Mouse (Mus musculus) heart, postnatal 0 days (tissue): ENCODE data around the gene Zbtb43. TPM values are rescaled to one million over a fixed set of nuclear protein-coding genes. Genes with fewer than 3 reads are reported as not detected.

Source experiments
- ATAC-seq: fragments of 200-750 bp; cut with Nextera tagmentation; 2 replicates; pipeline ENCODE4 v1.8.0; 2017; ENCODE audit warnings: low read depth, moderate number of reproducible peaks, moderate library complexity; ENCODE audit not compliant: insufficient read depth
- DNase-seq: peaks from one replicate; pipeline ENCODE4 v3.0.0-alpha.2; 2016; ENCODE audit warnings: low spot score
- H3K27ac ChIP-seq: fragments of 300-500 bp; sonication (generic); 2 replicates; pipeline ENCODE4 v1.5.1; 2014; ENCODE audit warnings: low read depth, mild to moderate bottlenecking
- H3K27me3 ChIP-seq: fragments of 300-500 bp; sonication (generic); 2 replicates; pipeline ENCODE4 v1.6.1; 2014; ENCODE audit warnings: low read length, mixed read lengths; ENCODE audit not compliant: control insufficient read depth, insufficient read depth
- H3K36me3 ChIP-seq: fragments of 300-500 bp; sonication (generic); replicated peaks from 2 replicates; pipeline ENCODE4 v1.6.1; 2014; ENCODE audit warnings: low read length, mixed read lengths; ENCODE audit not compliant: control insufficient read depth, insufficient read depth
- H3K4me1 ChIP-seq: fragments of 300-500 bp; sonication (generic); 2 replicates; pipeline ENCODE4 v1.6.1; 2014; ENCODE audit warnings: antibody characterized with exemption; ENCODE audit not compliant: control insufficient read depth, insufficient read depth
- H3K4me2 ChIP-seq: fragments of 300-500 bp; sonication (generic); 2 replicates; pipeline ENCODE4 v1.6.1; 2014; ENCODE audit warnings: low read depth, mild to moderate bottlenecking, low read length, moderate library complexity
- H3K4me3 ChIP-seq: fragments of 300-500 bp; sonication (generic); 2 replicates; pipeline ENCODE4 v1.5.1; 2014; ENCODE audit warnings: low read depth, low read length
- H3K9ac ChIP-seq: fragments of 300-500 bp; sonication (generic); replicated peaks from 2 replicates; pipeline ENCODE4 v1.6.1; 2014; ENCODE audit warnings: low read depth, low read length, mixed read lengths
- H3K9me3 ChIP-seq: fragments of 300-500 bp; sonication (generic); replicated peaks from 2 replicates; pipeline ENCODE4 v1.6.1; 2016; ENCODE audit warnings: low read length; ENCODE audit not compliant: control insufficient read depth
- CTCF ChIP-seq: IDR thresholded peaks from 2 replicates; pipeline ENCODE4 v1.5.1; 2016; ENCODE audit warnings: antibody characterized with exemption, control low read depth, low read depth
- EP300 ChIP-seq: IDR thresholded peaks from 2 replicates; pipeline ENCODE4 v1.6.1; 2016; ENCODE audit warnings: antibody characterized with exemption, low read depth
- WGBS: fragments of 180-500 bp; shearing (Covaris S2); extraction: QIAGEN DNeasy Blood & Tissue Kit; methylation state at CpG from one replicate; pipeline ENCODE4 v1.1.7; 2014; 5-methylcytosine and 5-hydroxymethylcytosine counted together
- polyA plus RNA-seq: library from polyadenylated mRNA; unstranded; fragments of >200 nt; fragmentation: Nextera tagmentation; extraction: Ambion mirVana; gene quantifications from 2 replicates; pipeline ENCODE4 v1.2.1, GENCODE M21; 2015
- total RNA-seq: library from RNA; depleted of rRNA; stranded (reverse); fragments of >200 nt; gene quantifications from 2 replicates; pipeline ENCODE4 v1.2.3, GENCODE M21; 2014; ENCODE audit warnings: low replicate concordance

Gene Zbtb43
- total and polyA plus RNA-seq, 2 experiments from 2014 or later, result 11.8 to 12.3 TPM

DNA sequence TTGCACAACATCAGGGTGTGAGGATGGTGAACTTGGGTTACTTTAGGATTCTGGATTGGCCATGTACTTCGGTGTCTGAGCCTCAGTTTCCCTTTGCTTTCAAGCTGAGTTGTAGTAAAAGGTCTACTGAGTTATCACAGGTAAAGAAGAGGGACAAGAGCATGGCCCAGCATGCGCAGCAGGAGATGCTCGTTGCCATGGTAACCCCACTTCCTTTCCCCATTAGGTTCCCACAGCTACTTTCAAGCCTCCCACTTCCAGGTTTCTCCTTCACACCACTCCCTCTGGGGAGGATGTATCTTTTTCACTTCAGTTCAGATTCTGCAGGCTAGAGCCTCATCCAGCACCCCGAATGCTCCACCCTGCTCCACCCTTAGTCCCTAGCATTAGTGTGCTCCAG is 27.5 kb downstream of the Zbtb43 start:
- 36% methylated on average over 4 of the region's 4 CpGs for WGBS
- H3K4me3 ChIP-seq, result no peak overlapping the region
- DNase-seq (no peak), ATAC-seq (no peak)
- H3K27ac ChIP-seq, result no peak overlapping the region
- H3K36me3 ChIP-seq, result no peaks in the 10 kb centered on the region
- TF ChIP-seq CTCF (no peak), EP300 (no peak)
- no peak overlapping the region for H3K4me2 ChIP-seq
- no peaks in the 10 kb centered on the region for H3K9me3 ChIP-seq
- H3K4me1 ChIP-seq, result peaks cover 11% of the 10 kb centered on the region
- H3K27me3 ChIP-seq, result no peaks in the 10 kb centered on the region
- H3K9ac ChIP-seq, result no peak overlapping the region

DNA sequence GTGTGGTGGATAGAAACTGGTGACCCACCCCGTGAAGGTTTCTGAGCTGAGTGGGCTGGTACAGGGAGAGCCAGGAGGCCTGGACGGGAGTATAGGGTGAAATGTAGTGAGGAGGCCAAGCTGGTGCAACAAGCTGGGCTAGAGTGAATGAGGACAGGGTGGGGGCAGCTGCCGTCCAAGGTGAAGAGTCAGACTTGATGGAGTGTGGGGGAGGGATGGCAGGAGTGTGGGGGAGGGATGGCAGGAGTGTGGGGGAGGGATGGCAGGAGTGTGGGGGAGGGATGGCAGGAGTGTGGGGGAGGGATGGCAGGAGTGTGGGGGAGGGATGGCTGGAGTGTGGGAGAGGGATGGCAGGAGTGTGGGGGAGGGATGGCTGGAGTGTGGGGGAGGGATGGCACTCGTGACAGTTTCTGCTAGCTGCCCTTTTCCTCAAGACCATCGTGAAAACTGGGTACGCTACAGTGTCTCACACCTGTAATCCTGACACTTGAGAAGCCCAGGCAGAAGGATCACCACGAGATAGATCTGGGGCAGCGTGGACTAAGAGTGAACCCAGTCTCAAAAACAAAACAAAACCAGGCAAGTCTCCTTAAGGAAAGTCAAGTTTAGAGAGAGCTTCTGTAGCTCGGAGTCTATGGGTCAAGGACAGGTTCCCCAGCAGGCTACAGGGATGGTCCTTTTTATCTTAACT is 28.2 kb downstream of the Zbtb43 start:
- DNase-seq (no peak), ATAC-seq (no peak)
- H3K9me3 ChIP-seq, result no peaks in the 10 kb centered on the region
- H3K27me3 ChIP-seq, result no peaks in the 10 kb centered on the region
- TF ChIP-seq EP300 (no peak), CTCF (no peak)
- no peak overlapping the region for H3K9ac ChIP-seq
- no peaks in the 10 kb centered on the region for H3K36me3 ChIP-seq
- H3K4me2 ChIP-seq, result no peak overlapping the region
- H3K4me1 ChIP-seq, result peaks cover 11% of the 10 kb centered on the region
- H3K27ac ChIP-seq, result no peak overlapping the region
- no peak overlapping the region for H3K4me3 ChIP-seq
- WGBS, result 38% methylated on average over 9 of the region's 9 CpGs

DNA sequence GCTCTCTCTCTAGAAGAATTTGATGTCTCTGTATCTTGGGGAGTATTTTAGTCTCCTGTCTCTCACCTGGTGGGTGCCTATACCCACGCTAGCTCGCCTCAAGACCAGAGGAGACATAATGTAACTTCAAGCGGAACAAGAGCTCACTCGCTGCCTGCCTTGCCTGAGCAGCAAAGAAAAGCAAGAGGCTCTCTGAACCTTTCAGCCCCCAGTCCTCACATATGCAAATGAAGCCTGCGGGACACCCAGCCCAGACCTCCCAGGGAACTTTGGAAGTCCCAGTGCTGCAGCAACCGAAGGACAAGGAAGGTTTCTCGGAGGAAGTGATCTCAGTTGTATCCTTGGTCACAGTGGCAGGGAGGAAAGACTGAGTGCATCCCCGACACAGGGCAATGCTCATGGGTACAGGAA is 28.9 kb downstream of the Zbtb43 start:
- no peak overlapping the region for H3K4me3 ChIP-seq
- no peak for TF ChIP-seq CTCF
- TF ChIP-seq EP300, result no peak
- H3K9ac ChIP-seq, result no peak overlapping the region
- H3K4me1 ChIP-seq, result peaks cover 5% of the 10 kb centered on the region
- H3K9me3 ChIP-seq, result no peaks in the 10 kb centered on the region
- DNase-seq (no peak), ATAC-seq (no peak)
- no peaks in the 10 kb centered on the region for H3K27me3 ChIP-seq
- H3K4me2 ChIP-seq, result no peak overlapping the region
- H3K27ac ChIP-seq, result no peak overlapping the region
- WGBS, result 40% methylated on average over 8 of the region's 8 CpGs
- no peaks in the 10 kb centered on the region for H3K36me3 ChIP-seq

DNA sequence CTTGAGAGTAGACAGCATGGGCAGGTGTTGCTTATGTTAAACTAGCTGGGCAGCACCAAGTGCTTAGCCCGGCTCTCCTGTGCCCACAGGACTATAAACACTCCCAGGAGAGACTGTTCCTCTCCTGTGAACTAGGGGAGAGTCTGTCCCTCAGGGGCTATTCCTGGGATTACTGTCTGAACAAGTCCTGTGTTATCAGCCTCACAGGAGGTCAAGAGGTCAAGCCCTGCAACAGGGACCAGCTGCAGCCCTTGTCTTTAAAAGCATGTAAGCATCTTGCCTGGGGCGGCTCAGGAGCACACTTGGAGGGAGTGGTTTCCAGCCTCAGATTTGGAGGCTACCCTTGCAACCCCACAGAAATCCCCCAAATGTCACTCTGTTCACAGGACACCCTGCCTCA is 30.0 kb downstream of the Zbtb43 start:
- no peak for ATAC-seq
- Histone ChIP-seq H3K4me3 (no peak overlapping the region), H3K36me3 (no peaks in the 10 kb centered on the region), H3K4me1 (no peaks in the 10 kb centered on the region), H3K9me3 (no peaks in the 10 kb centered on the region), H3K27me3 (no peaks in the 10 kb centered on the region), H3K4me2 (no peak overlapping the region), H3K9ac (no peak overlapping the region), H3K27ac (no peak overlapping the region)
- 47% methylated on average over 2 of the region's 2 CpGs for WGBS
- TF ChIP-seq CTCF (no peak), EP300 (no peak)
- no peak for DNase-seq

DNA sequence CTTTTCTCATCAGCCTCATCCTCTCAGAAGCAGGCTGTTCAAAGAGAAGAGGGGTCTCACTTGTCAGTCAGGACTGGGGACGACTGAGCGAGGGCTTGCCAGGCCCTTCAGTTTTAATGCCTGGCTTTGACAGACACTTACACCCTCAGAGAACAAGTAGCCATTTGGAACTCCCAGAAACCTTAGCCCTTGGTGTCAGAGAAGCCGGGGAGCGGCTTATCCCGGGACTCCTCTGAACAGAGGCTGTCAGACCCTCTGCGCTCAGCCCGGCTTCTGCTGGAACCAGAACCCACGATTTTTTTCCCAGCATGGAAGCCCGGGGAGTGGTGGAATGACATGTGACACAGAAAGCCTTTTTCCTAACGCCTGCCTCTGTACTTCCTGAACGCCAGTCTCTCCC is 31.2 kb downstream of the Zbtb43 start:
- DNase-seq (no peak), ATAC-seq (no peak)
- H3K27me3 ChIP-seq, result no peaks in the 10 kb centered on the region
- H3K27ac ChIP-seq, result no peak overlapping the region; the same call in 1 of the 2 replicates
- 66% methylated on average over 11 of the region's 11 CpGs for WGBS
- H3K4me3 ChIP-seq, result no peak overlapping the region
- no peaks in the 10 kb centered on the region for H3K9me3 ChIP-seq
- TF ChIP-seq EP300, result no peak
- no peak for TF ChIP-seq CTCF
- H3K4me2 ChIP-seq, result no peak overlapping the region
- H3K9ac ChIP-seq, result no peak overlapping the region
- H3K36me3 ChIP-seq, result no peaks in the 10 kb centered on the region
- H3K4me1 ChIP-seq, result no peaks in the 10 kb centered on the region
